Mouse (Mus musculus) ovary, postnatal 10 days (tissue): ENCODE data around the gene Hist1h4k.
"Not testable (repeated sequence)": the region's sequence is repeated elsewhere in the genome, so short reads cannot be mapped to it uniquely, and the experiment has no call there.

Source experiments
- DNase-seq: peaks from one replicate; pipeline ENCODE4 v3.0.0; 2022; ENCODE audit warnings: low spot score

Gene Hist1h4k

DNA sequence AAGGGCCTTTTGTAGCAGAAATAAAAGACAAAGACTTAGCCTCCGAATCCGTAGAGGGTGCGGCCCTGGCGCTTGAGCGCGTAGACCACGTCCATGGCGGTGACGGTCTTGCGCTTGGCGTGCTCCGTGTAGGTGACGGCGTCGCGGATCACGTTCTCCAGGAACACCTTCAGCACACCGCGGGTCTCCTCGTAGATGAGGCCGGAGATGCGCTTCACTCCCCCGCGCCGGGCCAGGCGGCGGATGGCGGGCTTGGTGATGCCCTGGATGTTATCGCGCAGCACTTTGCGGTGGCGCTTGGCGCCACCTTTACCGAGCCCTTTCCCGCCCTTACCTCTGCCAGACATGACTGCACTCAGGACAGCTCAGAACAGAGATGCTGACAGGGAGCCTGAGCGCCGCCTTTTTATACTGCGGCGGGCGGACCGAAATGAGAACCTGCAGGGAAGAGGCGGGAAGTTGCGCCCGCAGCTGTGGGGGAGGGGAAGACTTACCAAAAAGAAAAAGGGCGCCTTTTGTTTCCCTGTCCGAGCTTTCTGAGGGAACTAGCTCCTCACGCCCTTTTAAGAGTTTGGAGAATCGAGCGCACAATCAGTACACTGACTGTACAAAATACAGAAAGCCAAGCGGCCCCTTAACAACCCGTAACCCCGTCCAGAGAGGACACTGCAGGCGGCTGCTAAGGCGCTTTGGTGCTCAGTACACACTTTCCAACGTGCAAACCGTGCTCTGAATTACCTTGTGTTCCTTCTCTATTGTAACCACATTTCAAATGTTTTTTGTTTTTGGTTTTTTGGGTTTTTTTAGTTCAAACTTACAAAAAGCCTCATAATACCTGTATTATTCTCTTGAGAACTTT lies at the start of gene Hist1h4k:
TSS of gene Hist1h4k (minus strand) at position 347 of the 859 bp plus-strand sequence.
- DNase-seq, result peak; percentile 91

DNA sequence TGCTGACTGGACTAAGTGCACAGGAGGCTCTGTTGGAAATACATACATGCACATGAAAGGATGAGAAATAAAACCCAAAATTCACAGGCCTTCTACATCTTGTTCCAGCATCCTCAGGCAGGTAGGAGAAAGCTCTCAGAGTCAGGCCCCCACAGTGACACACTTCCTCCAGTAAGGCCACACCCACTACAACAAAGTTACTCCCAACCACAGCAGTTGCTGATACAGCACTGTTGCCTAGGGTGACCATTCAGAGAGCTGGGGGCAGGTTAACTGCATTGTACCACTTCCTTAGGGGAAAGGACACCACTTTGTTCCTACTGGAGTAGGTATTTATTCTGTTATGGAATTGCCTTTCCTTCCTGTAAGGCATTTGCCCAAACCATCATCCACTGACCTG lies 46.9 kb upstream of the Hist1h4k start:
- DNase-seq, result not testable (repeated sequence)

DNA sequence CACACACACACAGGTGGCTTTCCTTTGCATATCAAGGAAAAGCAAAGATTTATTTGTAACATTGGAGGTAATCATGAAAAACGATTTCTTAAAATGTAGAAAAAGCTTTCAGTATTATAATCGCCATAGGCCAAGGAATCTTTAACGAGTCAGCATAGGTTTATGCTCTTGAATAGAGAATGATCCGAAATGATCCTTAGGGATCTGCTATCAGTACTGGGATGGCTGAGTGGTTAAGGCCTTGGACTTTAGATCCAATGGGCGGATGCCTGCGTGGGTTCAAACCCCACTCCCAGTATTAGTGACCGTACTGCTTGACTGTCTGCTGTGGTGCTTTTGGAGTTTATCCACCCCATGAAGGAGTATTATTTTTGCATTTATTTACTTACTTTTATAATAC lies 45.3 kb upstream of the Hist1h4k start:
- DNase-seq, result no peak

DNA sequence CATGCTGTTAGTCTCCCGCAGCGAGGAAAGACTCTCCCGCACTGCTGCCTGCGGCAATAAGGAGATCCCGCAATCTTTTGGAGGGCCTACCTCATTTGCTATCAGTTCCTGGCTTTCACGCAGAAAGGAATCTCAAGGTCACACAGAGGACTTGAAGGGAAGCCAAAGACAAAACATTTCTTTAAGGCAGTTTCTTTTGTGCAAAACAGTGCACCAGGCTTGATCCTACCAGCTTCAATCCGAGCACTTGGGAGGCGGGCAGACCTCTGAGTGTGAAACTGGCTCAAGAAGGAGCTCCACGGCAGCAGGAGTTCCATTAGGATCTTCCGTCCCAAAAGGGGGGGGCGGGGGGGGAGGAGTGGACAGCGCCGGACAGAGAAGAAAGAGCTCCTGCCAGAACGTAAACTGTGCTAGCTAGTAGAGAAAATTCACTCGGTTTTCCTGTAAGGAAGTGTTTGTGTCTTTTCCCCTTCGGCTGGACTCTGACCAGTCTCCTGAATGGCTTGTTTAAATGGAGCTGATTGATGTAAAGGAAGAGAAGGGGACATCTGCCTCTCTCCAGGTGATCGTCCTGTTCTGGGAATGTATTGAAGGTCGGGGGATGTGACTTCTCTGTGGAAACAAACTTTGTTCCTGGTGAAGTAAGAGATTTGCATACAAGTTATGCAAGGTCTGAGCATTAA lies 40.4 kb upstream of the Hist1h4k start:
- no peak for DNase-seq

DNA sequence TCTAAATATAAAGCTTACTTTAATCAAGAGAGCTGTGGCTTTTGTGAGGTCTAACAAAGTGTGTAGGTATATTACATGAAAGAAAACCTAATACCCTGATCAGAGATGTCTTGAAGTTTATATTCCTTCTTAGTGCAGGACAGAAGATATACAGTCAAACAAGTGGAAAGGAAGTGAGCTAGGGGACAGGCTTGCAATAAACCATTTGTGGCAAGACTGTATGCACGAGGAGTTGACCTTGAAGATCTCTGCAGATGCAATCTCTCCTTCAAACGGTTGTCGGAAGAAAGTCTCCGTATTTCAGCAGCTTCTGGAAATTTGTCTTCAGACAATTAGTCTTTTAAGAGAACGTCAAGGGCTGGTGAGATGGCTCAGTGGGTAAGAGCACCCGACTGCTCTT lies 39.6 kb upstream of the Hist1h4k start:
- no peak for DNase-seq

DNA sequence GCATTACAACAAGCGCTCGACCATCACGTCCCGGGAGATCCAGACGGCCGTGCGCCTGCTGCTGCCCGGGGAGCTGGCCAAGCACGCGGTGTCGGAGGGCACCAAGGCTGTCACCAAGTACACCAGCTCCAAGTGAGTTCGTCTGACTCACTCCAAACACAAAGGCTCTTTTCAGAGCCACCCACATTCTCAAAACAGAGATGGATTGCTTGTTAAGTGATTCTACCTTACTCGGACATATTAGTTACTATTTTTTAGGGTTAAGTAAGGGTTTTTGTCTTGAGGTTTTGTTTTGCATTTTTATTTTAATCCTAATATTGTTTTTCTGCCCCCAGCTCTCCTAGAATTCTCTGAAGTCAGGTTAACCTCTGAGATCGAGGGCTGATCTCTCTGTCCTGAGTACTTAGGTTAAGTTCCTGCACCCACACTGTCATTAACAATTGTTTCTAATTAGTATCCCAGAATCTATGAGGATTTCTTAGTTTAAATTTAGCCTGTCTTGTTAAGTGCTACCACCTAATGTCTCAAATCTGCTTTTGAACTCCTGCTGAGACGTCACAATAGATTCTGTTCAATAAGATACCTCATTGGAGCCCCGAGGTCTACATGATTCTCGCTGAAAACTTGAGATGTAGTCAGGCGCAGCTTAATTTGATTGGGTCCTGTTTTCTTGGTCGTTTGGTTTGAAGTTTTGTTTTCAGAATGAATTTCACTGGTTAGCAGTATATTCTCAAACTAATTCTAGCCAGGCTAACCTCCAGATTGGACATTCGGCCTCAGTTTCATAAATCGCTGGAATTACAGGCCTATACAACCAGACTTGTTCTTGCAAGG lies 37.7 kb upstream of the Hist1h4k start:
- DNase-seq, result no peak

DNA sequence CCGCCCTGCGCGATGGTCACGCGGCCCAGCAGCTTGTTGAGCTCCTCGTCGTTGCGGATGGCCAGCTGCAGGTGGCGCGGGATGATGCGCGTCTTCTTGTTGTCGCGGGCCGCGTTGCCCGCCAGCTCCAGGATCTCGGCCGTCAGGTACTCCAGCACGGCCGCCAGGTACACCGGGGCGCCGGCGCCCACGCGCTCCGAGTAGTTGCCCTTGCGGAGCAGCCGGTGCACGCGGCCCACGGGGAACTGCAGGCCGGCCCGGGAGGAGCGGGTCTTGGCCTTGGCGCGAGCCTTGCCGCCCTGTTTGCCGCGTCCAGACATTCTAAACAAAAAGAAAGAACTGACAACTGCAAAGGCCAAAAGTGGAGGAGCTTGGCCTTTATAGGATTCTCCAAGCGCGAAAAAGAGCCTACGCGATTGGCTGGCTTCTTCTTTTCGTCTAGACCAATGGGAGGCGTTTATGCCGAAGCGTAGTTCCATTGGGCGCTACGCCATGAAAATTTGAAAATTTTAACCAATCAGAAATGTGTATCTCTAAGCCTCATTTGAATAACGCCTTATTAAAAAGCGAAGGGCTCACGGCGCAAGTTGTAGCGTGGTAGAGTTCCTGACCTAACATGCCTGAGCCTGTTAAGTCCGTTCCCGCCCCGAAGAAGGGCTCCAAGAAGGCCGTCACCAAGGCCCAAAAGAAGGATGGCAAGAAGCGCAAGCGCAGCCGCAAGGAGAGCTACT lies 36.8 kb upstream of the Hist1h4k start, which contains the start of the genes Hist1h2an and Hist1h2bp:
TSS of gene Hist1h2an (minus strand) at position 320 of the 731 bp plus-strand sequence.
TSS of gene Hist1h2bp (plus strand) at position 563 of the 731 bp plus-strand sequence.
- DNase-seq, result peak; percentile 78

DNA sequence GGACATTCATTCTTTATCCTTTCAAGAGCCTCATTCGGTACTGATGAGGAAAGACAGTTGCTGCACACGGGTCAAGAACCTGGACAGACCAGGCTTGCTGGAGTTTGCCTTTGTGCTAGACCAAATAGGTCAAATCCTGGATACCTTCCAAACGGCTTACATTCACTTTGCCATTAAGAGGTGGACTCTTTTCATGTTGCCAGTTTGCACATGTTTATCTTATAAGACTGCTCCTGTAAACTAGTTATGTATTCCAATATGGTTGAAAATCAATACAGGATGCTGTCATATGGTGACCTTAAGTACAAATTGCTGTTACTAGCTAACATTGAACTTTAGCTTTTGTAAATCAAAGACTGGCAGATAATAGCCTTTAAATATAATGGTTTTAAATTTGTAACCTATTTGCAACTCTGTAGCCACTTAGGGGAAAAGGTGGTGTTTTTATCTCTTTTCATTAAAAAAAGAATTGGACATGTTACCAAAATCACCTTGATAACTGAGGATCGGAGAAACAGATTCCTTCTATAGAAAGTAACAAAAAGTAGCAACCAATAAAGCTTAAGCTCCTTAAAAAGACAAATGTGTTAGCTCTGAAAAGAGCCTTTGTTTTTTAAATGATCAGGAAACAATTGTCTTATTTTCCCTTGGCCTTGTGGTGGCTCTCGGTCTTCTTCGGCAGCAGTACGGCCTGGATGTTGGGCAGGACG lies 36.0 kb upstream of the Hist1h4k start:
- DNase-seq, result no peak

DNA sequence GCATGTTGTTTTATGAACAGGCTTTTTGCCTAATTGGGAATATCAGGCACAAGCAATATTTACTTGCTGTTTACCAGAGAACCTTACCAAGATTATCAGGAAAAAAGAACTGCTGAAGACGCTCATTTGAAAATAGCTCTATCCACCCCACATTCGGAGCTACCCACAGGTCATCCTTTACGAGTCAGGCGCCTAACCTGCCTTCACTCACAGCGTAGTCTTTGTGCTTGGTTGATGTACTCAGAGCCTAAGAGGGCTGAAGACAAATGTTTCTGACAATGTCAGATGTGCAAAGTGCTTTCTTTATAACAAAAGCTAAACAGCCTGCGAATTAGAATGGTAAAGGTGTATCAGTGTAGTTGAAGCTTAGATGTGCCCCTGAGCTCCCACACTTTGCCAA lies 34.0 kb upstream of the Hist1h4k start:
- no peak for DNase-seq

DNA sequence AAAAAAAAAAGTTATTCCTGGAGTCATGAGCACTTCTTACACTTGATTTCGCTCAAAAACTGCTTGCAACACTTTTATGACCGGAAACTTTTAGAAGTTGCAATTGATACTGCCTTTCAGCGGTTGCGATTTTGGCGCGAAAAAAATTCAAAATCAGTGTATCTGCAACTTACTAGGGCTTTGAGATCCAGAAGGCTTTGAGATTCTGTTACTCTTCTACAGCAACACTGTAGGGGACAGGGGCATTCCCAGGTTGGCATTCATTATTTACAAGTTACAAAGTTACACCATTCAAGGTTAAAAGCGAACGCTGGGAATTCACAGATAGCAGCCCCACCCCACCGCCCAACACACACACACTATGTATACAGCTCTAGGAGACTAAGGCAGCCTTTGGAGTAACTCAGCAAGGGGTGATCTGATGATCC lies 33.4 kb upstream of the Hist1h4k start:
- no peak for DNase-seq

DNA sequence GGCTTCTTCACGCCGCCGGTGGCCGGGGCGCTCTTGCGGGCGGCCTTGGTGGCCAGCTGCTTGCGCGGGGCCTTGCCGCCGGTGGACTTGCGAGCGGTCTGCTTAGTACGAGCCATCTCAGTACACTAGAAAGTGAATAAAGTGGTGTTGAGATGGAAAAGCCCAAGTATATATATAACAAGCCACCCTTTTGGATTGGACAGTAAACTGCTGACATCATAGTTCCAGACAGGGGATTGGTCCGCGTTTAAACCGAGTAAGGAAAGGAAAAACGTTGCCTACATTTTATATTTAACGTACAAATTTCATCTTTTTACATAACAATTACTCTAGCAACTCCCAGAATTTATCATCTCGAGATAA lies 32.9 kb upstream of the Hist1h4k start, which contains the start of gene Hist1h3i:
TSS of gene Hist1h3i (minus strand) at position 116 of the 363 bp plus-strand sequence.
- no peak for DNase-seq

DNA sequence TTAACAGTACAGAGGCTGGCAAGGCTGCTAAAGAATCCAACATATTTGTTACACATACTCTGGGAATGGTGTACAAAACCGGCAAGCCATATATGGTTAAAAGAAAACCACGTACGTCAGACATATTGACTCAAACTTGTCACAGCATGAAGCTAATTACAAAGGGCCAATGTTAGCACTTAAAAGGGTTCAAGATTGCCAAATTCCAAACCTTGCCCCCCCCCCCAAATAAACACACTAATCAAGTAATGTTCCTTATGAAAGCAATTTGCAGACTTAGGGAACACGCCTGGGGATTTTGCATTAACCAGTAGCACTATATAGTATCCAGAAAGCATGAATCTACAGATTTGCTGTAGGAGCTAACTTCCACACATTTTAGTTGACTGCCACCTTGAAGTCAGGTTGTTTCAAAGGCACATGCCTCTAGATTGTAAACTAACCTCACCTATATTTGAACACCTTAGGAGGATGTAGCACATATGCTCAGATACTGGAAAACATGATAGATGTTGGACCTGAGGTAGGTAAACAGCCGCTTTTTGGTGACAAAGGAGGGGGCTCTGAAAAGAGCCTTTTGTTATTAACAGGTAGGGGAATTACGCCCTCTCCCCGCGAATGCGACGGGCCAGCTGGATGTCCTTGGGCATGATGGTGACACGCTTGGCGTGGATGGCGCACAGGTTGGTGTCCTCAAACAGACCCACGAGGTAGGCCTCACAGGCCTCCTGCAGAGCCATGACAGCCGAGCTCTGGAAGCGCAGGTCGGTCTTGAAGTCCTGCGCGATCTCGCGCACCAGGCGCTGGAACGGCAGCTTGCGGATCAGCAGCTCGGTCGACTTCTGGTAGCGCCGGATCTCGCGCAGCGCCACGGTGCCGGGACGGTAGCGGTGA lies 32.3 kb upstream of the Hist1h4k start:
- not testable (repeated sequence) for DNase-seq

DNA sequence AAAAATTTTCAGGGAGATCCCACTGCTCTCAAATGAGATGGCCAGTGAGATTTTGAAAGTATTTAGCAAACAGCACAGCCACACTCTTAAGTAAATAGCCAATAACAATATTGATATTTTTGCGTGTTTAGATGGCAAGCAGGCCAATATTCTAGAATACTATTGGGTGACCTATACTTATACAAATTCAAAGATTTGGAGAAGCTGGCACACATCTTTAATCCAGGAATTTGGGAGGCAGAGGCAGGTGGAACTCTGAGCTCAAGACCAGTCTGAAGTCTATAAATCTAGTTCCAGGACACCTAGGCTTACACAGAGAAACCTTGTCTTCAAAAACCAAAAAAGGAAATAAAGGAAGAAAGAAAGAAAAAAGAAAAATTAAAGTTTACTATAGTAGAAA lies 31.3 kb upstream of the Hist1h4k start:
- DNase-seq, result no peak

DNA sequence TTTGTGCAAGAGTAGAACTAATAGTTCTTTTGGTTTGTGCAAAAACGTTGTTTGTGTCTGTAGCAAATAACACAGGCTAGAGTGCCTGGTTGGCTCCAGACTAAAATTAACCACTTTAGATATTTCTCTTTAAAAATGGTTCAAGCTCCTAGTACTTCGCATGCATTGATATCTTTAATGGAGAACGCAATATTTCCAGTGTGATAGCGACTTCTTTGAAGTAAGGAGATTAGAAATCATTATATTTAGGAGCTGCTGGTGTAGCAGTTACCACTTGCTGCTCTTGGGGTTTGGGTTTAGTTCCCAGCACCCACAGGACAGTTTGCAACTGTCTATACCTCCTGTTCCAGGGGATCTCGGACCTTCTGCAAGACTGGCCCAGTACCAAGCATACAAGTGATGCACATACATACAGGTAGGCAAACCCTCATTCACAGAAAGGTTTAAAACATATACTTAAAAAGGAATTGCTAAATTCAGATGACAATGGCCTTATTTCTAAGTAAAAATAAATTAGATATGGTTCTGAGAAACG lies 30.8 kb upstream of the Hist1h4k start:
- DNase-seq, result no peak

DNA sequence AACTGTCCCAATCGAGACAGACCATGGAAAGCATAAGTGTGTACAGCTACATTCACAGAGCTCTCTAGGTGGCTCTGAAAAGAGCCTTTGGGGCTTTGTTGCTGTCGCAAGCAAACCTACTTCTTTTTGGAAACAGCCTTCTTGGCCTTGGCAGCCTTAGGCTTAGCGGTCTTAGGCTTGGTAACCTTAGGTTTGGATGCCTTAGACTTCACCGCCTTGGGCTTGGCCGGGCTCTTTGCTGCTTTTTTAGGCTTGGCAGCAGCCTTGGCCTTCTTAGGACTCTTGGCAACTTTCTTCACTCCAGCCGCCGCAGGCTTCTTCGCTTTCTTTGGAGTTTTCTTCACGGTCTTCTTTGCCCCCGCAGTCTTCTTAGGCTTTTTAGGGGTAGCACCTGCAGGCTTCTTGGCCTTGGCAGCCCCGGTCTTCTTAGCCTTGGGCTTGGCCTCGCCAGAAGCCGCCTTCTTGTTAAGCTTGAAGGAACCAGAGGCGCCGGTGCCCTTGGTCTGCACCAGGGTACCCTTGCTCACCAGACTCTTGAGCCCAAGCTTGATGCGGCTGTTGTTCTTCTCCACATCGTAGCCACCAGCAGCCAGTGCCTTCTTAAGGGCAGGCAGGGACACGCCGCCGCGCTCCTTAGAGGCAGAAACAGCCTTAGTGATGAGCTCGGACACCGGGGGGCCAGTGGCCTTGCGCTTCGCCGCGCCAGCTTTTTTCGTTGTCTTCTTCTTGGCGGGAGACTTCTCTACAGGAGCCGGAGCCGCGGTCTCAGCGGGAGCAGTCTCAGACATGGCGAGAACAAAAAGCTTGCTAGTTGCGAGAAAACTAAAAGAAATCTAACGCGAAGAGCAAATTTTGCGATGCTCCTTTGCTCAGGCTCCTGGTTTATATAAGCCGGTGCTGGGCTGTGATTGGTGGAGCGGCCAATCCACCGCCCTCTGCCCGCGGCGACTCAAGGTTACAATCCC lies 29.7 kb upstream of the Hist1h4k start, which contains the start of gene Hist1h1b:
TSS of gene Hist1h1b (minus strand) at position 859 of the 965 bp plus-strand sequence.
- peak; percentile 60 for DNase-seq

DNA sequence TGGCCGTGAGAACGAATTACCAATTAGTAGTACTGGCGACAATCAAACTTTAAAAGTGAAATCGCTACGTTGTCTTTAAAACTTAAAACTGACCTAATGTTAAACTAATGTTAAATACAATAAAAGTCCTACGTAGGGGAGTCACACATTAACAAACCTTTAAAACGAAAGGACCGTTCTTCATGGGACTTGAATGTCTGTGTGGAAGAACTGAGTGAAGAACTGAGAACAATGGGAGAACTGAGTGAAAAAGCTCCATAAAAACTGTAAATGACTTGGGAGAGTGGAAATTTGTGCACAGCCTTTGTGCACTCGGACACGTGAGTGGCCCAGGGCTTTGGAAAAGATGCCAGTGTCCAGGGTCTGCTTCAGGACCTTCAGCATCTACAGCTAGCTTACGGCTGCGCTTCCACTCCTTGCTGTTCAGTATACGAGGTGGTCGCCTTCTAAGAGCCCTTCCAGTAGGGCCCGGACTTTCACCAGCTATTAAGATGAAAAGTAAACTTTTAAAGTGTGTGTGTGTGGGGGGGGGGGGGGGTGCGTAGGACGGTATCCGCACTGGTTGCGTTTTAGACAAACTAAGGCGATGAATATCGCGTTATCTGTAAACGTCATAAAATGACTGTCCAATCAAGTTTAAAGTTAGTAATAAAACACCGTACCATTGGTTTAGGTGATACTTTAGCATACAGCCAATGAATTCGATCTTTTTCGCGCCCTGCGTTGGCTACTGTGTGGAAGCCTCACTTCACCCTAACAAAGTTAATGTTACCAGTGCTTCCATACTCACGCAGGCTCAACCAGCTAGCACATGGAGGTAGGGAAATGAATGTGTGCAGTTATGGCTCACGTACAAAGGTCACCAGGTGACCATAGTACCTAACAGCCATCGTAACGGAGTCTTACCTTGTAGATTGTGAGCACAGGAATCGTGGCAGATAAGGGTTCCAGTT lies 28.8 kb upstream of the Hist1h4k start:
- DNase-seq, result peak; percentile 28

DNA sequence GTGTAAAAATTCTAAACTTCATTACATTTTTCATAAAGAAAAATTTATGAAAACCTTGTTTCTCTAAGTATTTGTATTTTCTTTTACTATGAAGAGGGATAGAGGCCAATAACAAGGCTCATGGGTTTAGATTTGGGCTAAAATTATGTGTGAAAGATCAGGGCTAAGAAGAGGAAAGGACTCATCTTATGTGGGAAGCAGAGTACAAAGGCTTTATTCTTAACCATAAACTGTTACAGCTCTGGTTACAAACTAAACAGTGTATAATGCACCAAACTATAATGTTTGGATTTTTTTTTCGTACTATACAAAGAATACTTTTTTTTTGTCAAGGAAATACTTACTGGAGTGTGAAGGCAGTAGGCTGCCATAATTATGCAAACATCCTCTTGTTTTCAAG lies 5.4 kb upstream of the Hist1h4k start:
- DNase-seq, result no peak
